Mouse (Mus musculus): ENCODE results near the gene Mxd1.

GRCm38 (mm10) chr6:86660161-86660877 lies 8.6 kb downstream of the Mxd1 start:
- TF ChIP-seq POLR2A (IDR thresholded peaks at IDR 0.05; ENCODE audit: low read depth, low read length) (no peak), CTCF (conservative IDR thresholded peaks at IDR 0.05; ENCODE audit: insufficient read depth, insufficient read length, low read depth, low read length) (no peak)
